Mouse (Mus musculus) frontal cortex, postnatal 36 days (tissue): ENCODE results near the gene AI481877.

Experiments used
- DNase-seq, 2 experiments: peaks; one replicate each; pipeline ENCODE4 v3.0.0; 2022; ENCODE audit warnings: low spot score in 2 of 2

AI481877 gene

DNA sequence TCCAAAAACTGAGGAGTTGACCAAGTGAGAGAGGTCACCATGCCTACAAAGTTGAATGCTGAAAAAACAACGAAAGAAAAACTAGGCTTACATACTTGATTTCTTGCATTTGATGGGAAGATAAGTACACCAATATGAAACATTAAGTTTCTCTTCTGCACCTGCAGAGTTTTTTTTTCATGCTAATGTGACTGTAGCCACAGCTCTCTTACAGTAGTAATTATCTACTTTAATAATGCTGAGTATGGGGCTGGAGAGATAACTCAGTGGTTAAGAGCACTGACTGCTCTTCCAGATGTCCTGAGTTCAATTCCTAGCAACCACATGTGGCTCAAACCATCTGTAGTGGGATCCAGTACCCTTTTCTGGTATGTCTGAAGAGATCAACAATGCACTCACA lies 13.7 kb downstream of the AI481877 start:
- DNase-seq = no peak

- DNase-seq = no peak
Observed at GRCm38 (mm10) chr4:59123557-59123956, 15.2 kb downstream of the AI481877 start.

- no peak for DNase-seq
Observed at GRCm38 (mm10) chr4:59117644-59118495, 20.9 kb downstream of the AI481877 start.

DNA sequence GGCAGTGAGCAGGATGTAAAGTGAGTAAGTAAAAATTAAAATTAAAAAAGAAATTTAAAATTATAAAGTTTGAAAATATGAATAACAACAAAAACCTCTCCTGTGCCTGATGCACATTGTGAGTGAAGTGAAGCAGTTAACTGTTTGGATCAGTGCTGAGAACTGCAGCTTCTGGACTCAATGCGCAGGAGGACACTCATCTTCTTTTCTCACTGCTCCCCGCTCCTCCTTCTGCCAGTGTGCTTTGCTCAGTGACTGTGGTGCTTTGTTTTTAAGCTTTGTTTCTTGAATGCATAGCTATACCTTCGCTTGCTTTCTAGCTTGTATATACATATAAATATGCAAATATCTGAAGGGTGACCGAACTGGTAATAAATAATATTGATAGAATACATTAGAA lies 30.1 kb downstream of the AI481877 start:
- no peak for DNase-seq

DNA sequence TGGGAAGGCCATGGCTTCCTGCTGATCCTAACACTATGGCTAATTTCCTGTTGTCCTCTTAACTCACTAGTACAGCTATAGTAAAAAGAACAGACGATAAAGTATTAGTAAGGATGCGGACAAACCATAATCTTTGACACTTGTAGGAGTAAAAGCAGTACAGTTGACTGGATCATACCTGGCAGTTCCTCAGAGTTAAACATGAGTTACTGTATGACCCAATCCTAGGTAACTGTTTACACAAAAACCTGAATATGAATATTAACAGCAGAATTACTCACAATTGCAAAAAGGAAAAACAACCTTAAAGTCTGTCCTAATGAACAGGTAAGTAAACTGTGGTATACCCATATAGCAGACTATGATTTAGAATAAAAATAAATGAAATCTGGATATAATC lies 30.9 kb downstream of the AI481877 start:
- no peak for DNase-seq

- DNase-seq = no peak
Observed at GRCm38 (mm10) chr4:59106661-59107060, 32.1 kb downstream of the AI481877 start.

- DNase-seq = no peak
Observed at GRCm38 (mm10) chr4:59104166-59104565, 34.6 kb downstream of the AI481877 start.

DNA sequence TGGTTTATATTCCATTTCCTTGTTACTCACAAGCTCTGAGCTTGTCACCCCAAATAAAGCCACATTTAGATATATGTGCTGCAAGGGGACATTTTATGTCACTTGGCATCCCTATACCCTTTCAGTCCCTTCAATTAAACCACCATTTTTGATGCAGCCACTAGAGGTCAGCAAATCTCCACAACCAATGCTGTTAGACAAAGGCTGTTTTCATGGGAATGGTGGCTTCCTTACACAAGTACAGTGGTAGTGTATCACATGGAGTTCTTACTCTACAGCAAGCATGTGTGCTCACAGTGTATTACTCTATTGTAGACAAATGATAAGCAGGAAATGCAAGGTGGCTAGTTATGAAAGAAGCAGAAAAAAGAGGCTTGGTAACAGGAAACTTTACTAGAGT lies 42.4 kb downstream of the AI481877 start:
- DNase-seq = peak; percentile 69 to 87

GRCm38 (mm10) chr4:59089391-59089790 lies 49.4 kb downstream of the AI481877 start:
- no peak for DNase-seq

GRCm38 (mm10) chr4:59083430-59083829 lies 55.4 kb downstream of the AI481877 start:
- no peak for DNase-seq

GRCm38 (mm10) chr4:59069276-59069675 lies 69.5 kb downstream of the AI481877 start:
- DNase-seq = no peak

DNA sequence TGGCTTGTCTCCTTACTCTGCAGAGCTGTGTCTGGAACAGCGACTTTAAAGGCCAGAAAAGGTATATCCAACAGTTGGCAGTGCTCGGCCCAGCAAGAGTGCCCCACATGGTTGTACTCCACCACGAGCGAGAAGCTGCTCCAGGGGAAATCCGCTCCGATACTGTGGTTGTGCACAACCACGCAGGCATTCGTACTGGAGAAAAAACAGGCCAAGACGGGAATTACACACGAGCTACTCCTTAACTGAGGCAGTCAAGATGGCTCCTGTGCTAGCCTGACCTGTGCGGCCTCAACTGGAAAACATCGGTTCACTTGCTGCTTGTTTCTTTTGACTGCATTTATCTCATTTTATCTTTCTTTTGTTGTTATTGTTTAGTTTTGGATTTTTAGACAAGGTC lies 76.3 kb downstream of the AI481877 start:
- DNase-seq = no peak

DNA sequence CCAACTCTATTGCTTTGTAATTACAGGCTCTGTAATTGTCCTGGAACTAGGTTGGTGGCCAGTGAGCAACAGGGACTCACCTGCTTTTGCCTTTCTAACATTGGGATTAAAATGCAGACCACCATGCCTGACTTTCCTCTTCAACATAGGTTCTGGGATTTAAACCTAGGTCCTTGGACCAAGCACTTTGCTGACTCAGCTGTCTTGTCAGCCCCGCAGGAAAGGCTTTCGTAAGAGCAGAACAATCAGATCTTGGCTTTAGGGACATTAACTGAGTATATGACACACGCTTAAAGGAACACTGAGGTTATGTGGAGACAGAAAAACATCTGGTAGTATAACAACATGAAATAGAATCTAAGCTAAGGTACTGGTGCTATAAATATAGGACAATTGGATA lies 80.9 kb downstream of the AI481877 start:
- DNase-seq = no peak

DNA sequence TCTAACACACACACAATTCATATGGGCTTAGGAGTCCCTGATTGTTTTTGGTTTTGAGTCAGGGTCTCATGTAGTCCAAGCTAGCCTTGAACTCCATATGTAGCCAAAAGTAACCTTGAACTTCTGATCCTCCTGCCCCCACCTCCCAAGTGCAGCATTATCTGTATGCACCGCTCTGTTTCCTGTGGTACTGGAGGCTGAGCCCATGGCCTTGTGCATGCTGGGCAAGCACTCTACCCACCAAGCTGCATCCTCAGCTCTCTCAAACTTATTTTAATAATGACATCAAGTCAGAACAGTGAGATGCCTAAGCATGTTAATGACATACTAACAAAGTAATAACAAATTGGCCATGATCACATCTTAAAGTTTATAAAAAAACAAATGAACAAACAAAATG lies 87.7 kb downstream of the AI481877 start:
- DNase-seq = no peak

- DNase-seq = no peak
Observed at GRCm38 (mm10) chr4:59047222-59047621, 91.6 kb downstream of the AI481877 start.

DNA sequence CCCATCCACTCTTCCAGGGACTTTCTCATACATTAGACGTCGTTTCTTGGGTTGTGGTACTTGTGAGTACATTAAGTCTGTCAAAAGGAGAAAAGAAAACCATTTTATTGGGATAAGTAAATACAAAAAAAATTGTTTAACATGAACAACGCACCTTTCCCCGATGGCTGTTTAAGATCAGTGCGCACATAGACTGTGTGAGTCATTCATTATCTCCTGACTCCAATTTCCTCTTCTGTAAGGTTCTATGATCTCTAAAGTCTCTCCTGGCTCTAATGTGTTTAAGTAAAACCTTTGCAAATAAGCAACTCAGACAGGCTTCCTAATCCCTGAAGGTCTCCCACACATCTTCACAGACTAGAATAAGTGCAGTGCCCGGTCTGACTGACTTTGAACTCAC lies 94.9 kb downstream of the AI481877 start:
- DNase-seq = no peak

- no peak for DNase-seq
Observed at GRCm38 (mm10) chr4:59043074-59043473, 95.7 kb downstream of the AI481877 start.

DNA sequence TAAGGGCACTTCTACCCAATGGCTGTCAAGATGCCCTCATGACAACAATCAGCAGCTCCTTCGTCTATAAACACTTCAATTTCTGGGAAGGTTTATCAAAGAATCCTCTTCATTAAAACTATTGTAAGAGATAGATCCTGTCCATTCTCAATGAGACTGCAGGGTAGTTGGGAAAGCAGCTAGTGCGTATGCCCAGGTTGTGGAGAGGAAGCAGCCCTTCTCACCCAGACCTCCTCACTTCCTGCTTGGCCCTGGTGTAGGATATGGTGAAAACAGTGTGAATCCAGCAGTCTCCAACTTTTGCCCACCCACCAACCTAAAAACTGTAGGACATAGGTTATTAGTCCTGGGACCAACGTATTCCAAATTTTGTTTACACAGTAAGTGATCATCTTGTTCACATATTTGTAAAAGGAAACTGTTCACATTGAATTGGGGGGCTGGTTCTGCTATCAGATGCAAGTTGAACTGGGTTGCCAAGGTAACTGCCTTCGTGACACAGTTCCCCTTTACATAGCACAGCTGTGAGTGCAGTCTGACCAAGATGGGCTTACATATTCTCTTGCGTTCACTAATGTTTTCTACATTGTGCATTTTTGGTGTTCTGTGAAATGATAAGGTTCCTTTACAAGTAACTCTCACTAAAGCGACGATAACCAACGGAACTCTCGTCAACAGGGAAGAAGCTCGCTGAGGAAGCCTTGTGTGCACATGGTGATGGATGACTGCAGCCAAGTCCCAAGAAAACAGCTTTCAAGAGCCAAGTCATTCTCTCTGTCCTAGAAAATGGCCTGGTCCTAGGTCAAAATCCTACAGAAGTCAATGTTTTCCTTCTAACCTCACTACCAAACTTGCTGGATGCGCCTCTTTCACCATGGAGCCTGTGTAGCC lies 98.1 kb downstream of the AI481877 start:
- DNase-seq = no peak

DNA sequence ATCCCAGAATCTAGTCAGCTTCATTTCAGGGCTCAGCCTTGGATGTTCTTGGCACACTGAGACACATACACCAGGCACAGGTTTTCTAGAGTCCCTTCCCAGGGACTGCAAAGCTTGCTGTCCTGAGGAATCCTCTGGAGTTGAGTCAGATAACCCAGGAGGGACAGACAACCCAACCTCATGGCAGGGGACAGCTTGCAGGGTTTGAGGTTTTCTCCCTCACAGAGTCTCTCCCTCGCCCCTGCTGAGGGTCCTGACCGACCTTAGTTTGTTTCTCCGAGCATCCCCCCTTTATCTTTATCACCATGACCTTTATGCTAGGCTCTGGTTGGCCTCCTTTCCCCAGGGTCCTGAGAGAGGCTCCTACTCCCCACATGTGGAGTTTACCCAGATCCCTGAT lies 101.3 kb downstream of the AI481877 start:
- no peak for DNase-seq

DNA sequence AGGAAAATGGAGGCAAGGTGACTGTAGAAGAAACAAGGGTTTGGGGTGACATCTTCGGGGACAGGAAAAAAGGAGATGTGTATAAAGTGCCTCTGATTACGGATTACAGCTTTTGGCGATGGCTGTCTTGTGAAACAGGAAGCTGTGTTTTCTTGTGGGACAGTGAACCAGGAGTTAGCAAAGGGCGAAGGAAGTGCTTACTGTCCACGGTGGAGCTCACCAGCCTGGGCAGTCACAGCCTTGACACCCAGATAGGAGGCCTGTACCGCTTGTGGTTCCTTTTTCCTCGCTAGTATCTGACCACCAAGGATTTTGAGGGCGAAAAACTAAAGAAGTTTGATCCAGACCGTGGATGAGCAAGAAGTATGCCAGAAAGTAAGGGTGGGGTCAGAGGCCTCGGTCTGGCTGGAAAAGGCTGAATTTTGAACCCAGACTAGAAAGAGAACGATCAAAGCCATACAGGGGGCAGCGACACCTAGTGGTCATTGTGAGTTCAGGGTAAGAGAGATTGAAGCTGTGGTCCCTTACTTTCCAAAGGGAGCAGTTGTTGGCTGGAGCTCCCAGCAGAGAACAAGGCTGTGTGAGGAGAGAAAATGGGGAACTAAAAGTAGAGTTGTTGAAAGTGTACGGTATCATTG lies 102.2 kb downstream of the AI481877 start:
- peak; percentile 67 to 71 for DNase-seq

- peak in 1 of 2 experiments; percentile 20 for DNase-seq
Observed at GRCm38 (mm10) chr4:59035786-59036350, 102.9 kb downstream of the AI481877 start.
